Mouse (Mus musculus) lung, postnatal 0 days (tissue): ENCODE data around the gene Sectm1b. TPM values are rescaled to one million over a fixed set of nuclear protein-coding genes. Genes with fewer than 3 reads are reported as not detected.

Experiments
- ATAC-seq: fragments of 200-750 bp; cut with Nextera tagmentation; 2 replicates; pipeline ENCODE4 v1.8.0; 2017; ENCODE audit warnings: moderate library complexity
- DNase-seq: peaks from one replicate; pipeline ENCODE4 v3.0.0-alpha.2; 2016; ENCODE audit warnings: low spot score
- H3K27ac ChIP-seq: fragments of 300-500 bp; sonication (generic); 2 replicates; pipeline ENCODE4 v1.5.1; 2014; ENCODE audit warnings: antibody characterized with exemption, mild to moderate bottlenecking, low read length, mixed read lengths
- H3K27me3 ChIP-seq: fragments of 300-500 bp; sonication (generic); replicated peaks from 2 replicates; pipeline ENCODE4 v1.6.1; 2014; ENCODE audit warnings: low read length, mixed read lengths; ENCODE audit not compliant: insufficient read depth
- H3K36me3 ChIP-seq: fragments of 300-500 bp; sonication (generic); 2 replicates; pipeline ENCODE4 v1.6.1; 2014; ENCODE audit warnings: low read length, mixed read lengths; ENCODE audit not compliant: insufficient read depth
- H3K4me1 ChIP-seq: fragments of 300-500 bp; sonication (generic); 2 replicates; pipeline ENCODE4 v1.6.1; 2014; ENCODE audit warnings: antibody characterized with exemption, low read depth, low read length, mixed read lengths; ENCODE audit not compliant: insufficient read depth
- H3K4me2 ChIP-seq: fragments of 300-500 bp; sonication (generic); replicated peaks from 2 replicates; pipeline ENCODE4 v1.6.1; 2014; ENCODE audit warnings: low read depth, mild to moderate bottlenecking, low read length, moderate library complexity, mixed read lengths
- H3K4me3 ChIP-seq: fragments of 300-500 bp; sonication (generic); 2 replicates; pipeline ENCODE4 v1.5.1; 2014; ENCODE audit warnings: low read depth, low read length
- H3K9ac ChIP-seq: fragments of 300-500 bp; sonication (generic); replicated peaks from 2 replicates; pipeline ENCODE4 v1.6.1; 2014; ENCODE audit warnings: low read depth, mild to moderate bottlenecking
- H3K9me3 ChIP-seq: fragments of 300-500 bp; sonication (generic); 2 replicates; pipeline ENCODE4 v1.6.1; 2016; ENCODE audit warnings: low read length, mixed read lengths
- CTCF ChIP-seq: IDR thresholded peaks from 2 replicates; pipeline ENCODE4 v1.5.1; 2016; ENCODE audit warnings: antibody characterized with exemption, mild to moderate bottlenecking
- EP300 ChIP-seq: IDR thresholded peaks from 2 replicates; pipeline ENCODE4 v1.6.1; 2016; ENCODE audit warnings: antibody characterized with exemption, mild to moderate bottlenecking, control low read depth
- WGBS: fragments of 180-500 bp; shearing (Covaris S2); extraction: QIAGEN DNeasy Blood & Tissue Kit; methylation state at CpG from one replicate; pipeline ENCODE4 v1.1.7; 2014; 5-methylcytosine and 5-hydroxymethylcytosine counted together
- polyA plus RNA-seq: library from polyadenylated mRNA; unstranded; fragments of >200 nt; fragmentation: Nextera tagmentation; extraction: Ambion mirVana; gene quantifications from 2 replicates; pipeline ENCODE4 v1.2.1, GENCODE M21; 2015

Sectm1b gene
- polyA plus RNA-seq, 1 experiment from 2014 or later, result 0.24 TPM

DNA sequence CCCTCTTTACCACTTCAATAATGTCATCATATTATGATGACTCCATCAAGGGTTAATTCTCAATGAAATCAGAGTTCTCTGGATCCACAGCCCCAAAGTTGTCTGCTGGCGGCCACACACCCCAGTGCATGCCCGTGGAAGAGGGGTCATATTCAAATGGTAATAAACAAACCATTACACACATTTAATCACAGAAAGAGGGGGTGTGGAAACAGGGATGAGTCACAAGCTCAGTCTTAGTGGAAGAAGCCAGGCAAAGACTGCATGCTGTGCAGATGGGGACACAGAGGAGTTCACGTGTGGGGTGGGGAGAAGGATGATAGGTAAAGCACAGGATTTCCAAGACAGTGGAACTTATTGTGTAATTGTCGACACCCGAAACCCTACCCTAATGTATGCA is 59.1 kb downstream of the Sectm1b start:
- Histone ChIP-seq H3K4me2 (no peak overlapping the region), H3K27me3 (no peaks in the 10 kb centered on the region), H3K36me3 (no peaks in the 10 kb centered on the region), H3K27ac (no peak overlapping the region), H3K4me1 (no peaks in the 10 kb centered on the region), H3K9me3 (no peaks in the 10 kb centered on the region), H3K9ac (no peak overlapping the region), H3K4me3 (no peak overlapping the region)
- no peak; the same call in 1 of the 2 replicates for ATAC-seq
- 61% methylated on average over 5 of the region's 5 CpGs for WGBS
- TF ChIP-seq CTCF, result no peak
- TF ChIP-seq EP300, result no peak
- no peak for DNase-seq

Other genes starting within 250 kb of the Sectm1b start
- 54.7 and 63.8 TPM in 2 replicates for gene Fasn, start 239.0 kb downstream of the Sectm1b start, polyA plus RNA-seq
- 3.4 and 3.7 TPM in 2 replicates for gene Ccdc57, start 130.7 kb downstream of the Sectm1b start, polyA plus RNA-seq
- 10.0 and 10.4 TPM in 2 replicates for gene Slc16a3, start 115.1 kb downstream of the Sectm1b start, polyA plus RNA-seq
- 83.7 and 84.4 TPM in 2 replicates for gene Csnk1d, start 72.2 kb downstream of the Sectm1b start, polyA plus RNA-seq
- 2.4 TPM in 2 replicates for gene Cd7, start 24.2 kb downstream of the Sectm1b start, polyA plus RNA-seq
- 0.29 TPM in 2 replicates for gene Sectm1a, start 17.7 kb upstream of the Sectm1b start, polyA plus RNA-seq
- gene Tex19.2, start 55.1 kb upstream of the Sectm1b start, polyA plus RNA-seq, result not detected in 2 replicates
- not detected in 2 replicates for gene Tex19.1, start 82.6 kb upstream of the Sectm1b start, polyA plus RNA-seq
- not detected in 2 replicates for gene Uts2r, start 96.7 kb upstream of the Sectm1b start, polyA plus RNA-seq
- gene Hexdc, start 140.9 kb upstream of the Sectm1b start, polyA plus RNA-seq, result 4.5 and 6.1 TPM in 2 replicates
- gene Ogfod3, start 141.1 kb upstream of the Sectm1b start, polyA plus RNA-seq, result 18.3 and 20.3 TPM in 2 replicates
- gene Cybc1, start 165.8 kb upstream of the Sectm1b start, polyA plus RNA-seq, result 28.9 and 29.3 TPM in 2 replicates
- gene Narf, start 173.7 kb upstream of the Sectm1b start, polyA plus RNA-seq, result 15.8 and 18.7 TPM in 2 replicates
- 4.0 and 5.1 TPM in 2 replicates for gene Foxk2, start 196.4 kb upstream of the Sectm1b start, polyA plus RNA-seq